Mouse (Mus musculus): ENCODE results near the gene Popdc2.

GRCm38 (mm10) chr16:38358256-38358812 lies 3.7 kb upstream of the Popdc2 start:
- TF ChIP-seq RCOR1 (IDR thresholded peaks at IDR 0.05; ENCODE audit: low read depth, low read length), result no peak
- TF ChIP-seq ZC3H11A (IDR thresholded peaks at IDR 0.05; ENCODE audit: low read depth, low read length), result no peak
